Mouse (Mus musculus): ENCODE measurements around the gene Glrp1.

DNA sequence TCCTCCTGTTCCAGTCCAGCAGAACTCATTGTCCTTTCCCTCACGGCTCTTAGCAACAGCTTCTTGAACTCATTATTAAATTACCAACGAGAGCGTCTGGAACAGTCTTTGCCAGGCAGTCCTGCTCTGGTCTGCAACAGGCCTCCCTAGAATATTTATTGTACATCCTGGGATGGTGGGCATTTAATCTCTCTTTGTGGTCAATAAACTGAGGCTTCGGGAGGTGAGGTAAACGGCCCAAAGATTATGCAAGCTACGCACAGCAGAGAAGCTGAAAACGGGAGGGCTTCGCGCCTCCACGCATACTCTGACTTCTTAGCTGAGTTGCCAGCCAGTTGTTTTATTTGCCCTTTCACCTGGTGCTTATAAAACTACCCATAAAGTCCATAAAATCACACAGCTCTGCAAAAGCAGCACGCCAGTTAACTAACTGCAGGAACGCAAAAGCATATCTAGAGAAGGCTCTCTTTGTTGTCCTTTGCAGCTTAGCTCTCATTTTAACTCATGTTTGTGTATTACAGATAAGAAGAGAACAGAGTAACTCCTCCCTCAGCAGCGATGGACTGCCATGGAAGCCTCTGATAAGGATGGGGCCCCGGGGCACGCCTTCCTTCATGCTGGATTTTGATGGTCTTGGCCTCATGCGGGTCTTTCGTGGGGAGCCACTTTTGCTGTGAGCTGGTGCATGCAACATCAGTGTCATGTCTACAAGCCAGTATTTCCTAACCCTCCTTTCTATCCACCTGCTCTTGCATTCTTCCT is 18.1 kb downstream of the Glrp1 start:
- TF ChIP-seq CTCF (conservative IDR thresholded peaks at IDR 0.05; ENCODE audit: low read length) (no peak), POU5F1 (IDR thresholded peaks at IDR 0.05; ENCODE audit: borderline replicate concordance, low read length) (no peak), NANOG (IDR thresholded peaks at IDR 0.05; ENCODE audit: borderline replicate concordance, low read length) (no peak)
